Comparison of ENCODE assay signal across 19 mouse cellular contexts in the genomic region with DNA sequence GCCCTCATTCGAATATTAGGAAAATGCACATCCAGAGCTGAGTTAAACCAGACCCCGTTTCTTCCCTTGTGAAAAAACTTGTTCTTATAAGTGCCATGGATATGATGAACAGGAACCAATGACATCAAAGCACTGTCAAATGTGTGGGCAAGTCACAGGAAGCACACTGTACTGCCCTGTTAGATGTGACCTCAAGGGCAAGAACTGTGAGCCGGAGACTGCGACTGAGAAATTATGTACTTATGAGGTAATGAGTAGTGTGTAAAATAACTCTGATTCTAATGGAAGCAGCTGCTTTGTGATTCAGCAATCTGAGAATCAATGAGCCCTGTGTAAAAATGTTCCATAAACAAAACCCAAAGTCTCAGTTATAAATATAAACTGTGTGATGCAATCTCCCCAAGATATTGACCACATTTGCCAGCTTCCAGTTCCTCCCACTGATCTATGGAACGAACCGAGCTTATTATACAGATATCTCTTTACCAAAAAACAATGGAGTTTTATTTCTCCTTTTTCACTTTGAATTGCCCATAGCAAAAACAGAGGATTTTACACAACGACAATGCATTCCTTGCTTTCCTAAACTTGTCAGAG.
"Had no signal": no experiment of that assay in that cellular context is flagged by ENCODE, and none has a peak within 500 bp of the region (broad histone marks: within the 10 kb centered on the region; RNA-seq: fewer than 3 reads in every experiment).

No protein-coding gene starts in this region.

- H3K4me2 ChIP-seq: intestine, embryonic 15.5 days; limb, embryonic 13.5 days; liver, embryonic 12.5 days; liver, embryonic 15.5 days; midbrain, embryonic 12.5 days; midbrain, embryonic 15.5 days; neural tube, embryonic 13.5 days had no signal

- DNase-seq: kidney, adult 18-20 months; kidney, adult 9 months; kidney, postnatal 14 days; kidney, postnatal 4 days; liver; lung, adult 18-20 months; lung, postnatal 14 days; retina, postnatal 1 day; right cerebral cortex, postnatal 25 days; spleen, adult 18-20 months; thymus, postnatal 25 days had no signal

- H3K9ac ChIP-seq: intestine, embryonic 15.5 days; limb, embryonic 13.5 days; liver, embryonic 12.5 days; liver, embryonic 15.5 days; midbrain, embryonic 12.5 days; midbrain, embryonic 15.5 days; neural tube, embryonic 13.5 days had no signal

- H3K9me3 ChIP-seq: intestine, embryonic 15.5 days; limb, embryonic 10.5 days; limb, embryonic 13.5 days; liver, embryonic 12.5 days; liver, embryonic 15.5 days; midbrain, embryonic 12.5 days; midbrain, embryonic 15.5 days; neural tube, embryonic 13.5 days had no signal

- H3K4me3 ChIP-seq: intestine, embryonic 15.5 days; limb, embryonic 10.5 days; limb, embryonic 13.5 days; liver, embryonic 12.5 days; liver, embryonic 15.5 days; midbrain, embryonic 12.5 days; midbrain, embryonic 15.5 days; neural tube, embryonic 13.5 days had no signal

- H3K27ac ChIP-seq: intestine, embryonic 15.5 days; limb, embryonic 10.5 days; limb, embryonic 13.5 days; liver, embryonic 12.5 days; liver, embryonic 15.5 days; midbrain, embryonic 12.5 days; midbrain, embryonic 15.5 days; neural tube, embryonic 13.5 days had no signal

- ATAC-seq: intestine, embryonic 15.5 days; liver, embryonic 12.5 days; midbrain, embryonic 15.5 days had no signal

- H3K36me3 ChIP-seq: intestine, embryonic 15.5 days; limb, embryonic 10.5 days; limb, embryonic 13.5 days; liver, embryonic 12.5 days; liver, embryonic 15.5 days; midbrain, embryonic 12.5 days; midbrain, embryonic 15.5 days; neural tube, embryonic 13.5 days had no signal

- H3K4me1 ChIP-seq: intestine, embryonic 15.5 days; limb, embryonic 10.5 days; limb, embryonic 13.5 days; liver, embryonic 12.5 days; liver, embryonic 15.5 days; midbrain, embryonic 12.5 days; midbrain, embryonic 15.5 days; neural tube, embryonic 13.5 days had no signal

- H3K27me3 ChIP-seq: intestine, embryonic 15.5 days; limb, embryonic 13.5 days; liver, embryonic 12.5 days; liver, embryonic 15.5 days; midbrain, embryonic 12.5 days; midbrain, embryonic 15.5 days; neural tube, embryonic 13.5 days had no signal
